Mouse (Mus musculus): ENCODE results near the gene Csf1.
"Not testable (repeated sequence)": the region's sequence is repeated elsewhere in the genome, so short reads cannot be mapped to it uniquely, and the experiment has no call there.

Gene Csf1

GRCm38 (mm10) chr3:107748260-107748955 lies 11.9 kb downstream of the Csf1 start:
- DNase-seq (ENCODE audit: low spot score): no peak

GRCm38 (mm10) chr3:107746026-107746425 lies 14.2 kb downstream of the Csf1 start:
- no peak for DNase-seq (ENCODE audit: low spot score)

- no peak for DNase-seq (ENCODE audit: low spot score)
These were observed 16.6 kb downstream of the Csf1 start for GRCm38 (mm10) chr3:107743650-107744049.

GRCm38 (mm10) chr3:107743107-107743506 lies 17.2 kb downstream of the Csf1 start:
- no peak for DNase-seq (ENCODE audit: low spot score)

GRCm38 (mm10) chr3:107742071-107742710 lies 18.1 kb downstream of the Csf1 start:
- DNase-seq (ENCODE audit: low spot score): no peak

GRCm38 (mm10) chr3:107741387-107741786 lies 18.9 kb downstream of the Csf1 start:
- DNase-seq (ENCODE audit: low spot score): no peak

- no peak for DNase-seq (ENCODE audit: low spot score)
These were observed 19.6 kb downstream of the Csf1 start for GRCm38 (mm10) chr3:107740578-107741207.

- DNase-seq (ENCODE audit: low spot score): no peak
These were observed 20.3 kb downstream of the Csf1 start for GRCm38 (mm10) chr3:107739966-107740365.

- DNase-seq (ENCODE audit: low spot score): no peak
These were observed 20.8 kb downstream of the Csf1 start for GRCm38 (mm10) chr3:107739456-107739855.

- DNase-seq (ENCODE audit: low spot score): no peak
These were observed 21.6 kb downstream of the Csf1 start for GRCm38 (mm10) chr3:107738620-107739019.

GRCm38 (mm10) chr3:107737609-107738190 lies 22.6 kb downstream of the Csf1 start:
- no peak for DNase-seq (ENCODE audit: low spot score)

- DNase-seq (ENCODE audit: low spot score): not testable (repeated sequence)
These were observed 24.6 kb downstream of the Csf1 start for GRCm38 (mm10) chr3:107735620-107736019.

- no peak for DNase-seq (ENCODE audit: low spot score)
These were observed 26.9 kb downstream of the Csf1 start for GRCm38 (mm10) chr3:107733329-107733728.

GRCm38 (mm10) chr3:107730236-107730635 lies 30.0 kb downstream of the Csf1 start:
- DNase-seq (ENCODE audit: low spot score): no peak

GRCm38 (mm10) chr3:107728509-107728908 lies 31.8 kb downstream of the Csf1 start:
- no peak for DNase-seq (ENCODE audit: low spot score)

- DNase-seq (ENCODE audit: low spot score): no peak
These were observed 44.3 kb downstream of the Csf1 start for GRCm38 (mm10) chr3:107715971-107716370.

- no peak for DNase-seq (ENCODE audit: low spot score)
These were observed 45.9 kb downstream of the Csf1 start for GRCm38 (mm10) chr3:107714276-107714933.

GRCm38 (mm10) chr3:107712081-107712480 lies 48.2 kb downstream of the Csf1 start:
- DNase-seq (ENCODE audit: low spot score): no peak

- no peak for DNase-seq (ENCODE audit: low spot score)
These were observed 51.1 kb downstream of the Csf1 start for GRCm38 (mm10) chr3:107709156-107709555.

GRCm38 (mm10) chr3:107707239-107707638 lies 53.0 kb downstream of the Csf1 start:
- no peak for DNase-seq (ENCODE audit: low spot score)

- no peak for DNase-seq (ENCODE audit: low spot score)
These were observed 54.1 kb downstream of the Csf1 start for GRCm38 (mm10) chr3:107706164-107706563.

GRCm38 (mm10) chr3:107704371-107704705 lies 55.9 kb downstream of the Csf1 start:
- no peak for DNase-seq (ENCODE audit: low spot score)
